Mouse (Mus musculus) midbrain, embryonic 12.5 days (tissue): ENCODE measurements around the gene Itgb1. TPM values are rescaled to one million over a fixed set of nuclear protein-coding genes. Genes with fewer than 3 reads are reported as not detected.

Experiments used
- ATAC-seq: fragments of 200-750 bp; cut with Nextera tagmentation; 2 replicates; pipeline ENCODE4 v1.8.0; 2017; ENCODE audit warnings: low read depth, moderate TSS enrichment, moderate library complexity; ENCODE audit not compliant: low FRiP score
- H3K27ac ChIP-seq: fragments of 300-500 bp; sonication (generic); replicated peaks from 2 replicates; pipeline ENCODE4 v1.5.1; 2016; ENCODE audit warnings: mild to moderate bottlenecking
- H3K27me3 ChIP-seq: fragments of 300-500 bp; sonication (generic); 2 replicates; pipeline ENCODE4 v1.6.1; 2016; ENCODE audit warnings: mild to moderate bottlenecking
- H3K36me3 ChIP-seq: fragments of 300-500 bp; sonication (generic); 2 replicates; pipeline ENCODE4 v1.6.1; 2016
- H3K4me1 ChIP-seq: fragments of 300-500 bp; sonication (generic); 2 replicates; pipeline ENCODE4 v1.6.1; 2016
- H3K4me2 ChIP-seq: fragments of 300-500 bp; sonication (generic); replicated peaks from 2 replicates; pipeline ENCODE4 v1.6.1; 2016; ENCODE audit warnings: mild to moderate bottlenecking, moderate library complexity
- H3K4me3 ChIP-seq: fragments of 300-500 bp; sonication (generic); 2 replicates; pipeline ENCODE4 v1.5.1; 2016; ENCODE audit warnings: mild to moderate bottlenecking
- H3K9ac ChIP-seq: fragments of 300-500 bp; sonication (generic); replicated peaks from 2 replicates; pipeline ENCODE4 v1.6.1; 2016; ENCODE audit warnings: mild to moderate bottlenecking, moderate library complexity
- H3K9me3 ChIP-seq: fragments of 300-500 bp; sonication (generic); 2 replicates; pipeline ENCODE4 v1.6.1; 2016; ENCODE audit warnings: mild to moderate bottlenecking
- WGBS: fragments of 180-500 bp; shearing (Covaris S2); methylation state at CpG from one replicate; pipeline ENCODE4 v1.1.7; 2016; 5-methylcytosine and 5-hydroxymethylcytosine counted together
- polyA plus RNA-seq: library from polyadenylated mRNA; unstranded; fragments of >200 nt; fragmentation: Nextera tagmentation; extraction: Ambion mirVana; gene quantifications from 2 replicates; pipeline ENCODE4 v1.2.1, GENCODE M21; 2016

Gene Itgb1
- 148 and 149 TPM in 2 replicates for polyA plus RNA-seq

GRCm38 (mm10) chr8:128685507-128686428 is at the start of gene Itgb1:
Gene Itgb1, plus strand, starts transcription at chr8:128685654.
- no peaks in the 10 kb centered on the region for H3K9me3 ChIP-seq
- H3K9ac ChIP-seq: peak within 1 kb of the TSS; percentile 94
- H3K4me1 ChIP-seq: peaks cover 19% of the 10 kb centered on the region
- peak within 1 kb of the TSS; percentile 59 for H3K4me2 ChIP-seq
- H3K27ac ChIP-seq: peak within 1 kb of the TSS; percentile 100
- no peaks in the 10 kb centered on the region for H3K27me3 ChIP-seq
- ATAC-seq: peak; percentile 94
- H3K4me3 ChIP-seq: peak within 1 kb of the TSS; percentile 90
- no peaks in the 10 kb centered on the region for H3K36me3 ChIP-seq
- under 1% methylated on average over 99 of the region's 113 CpGs for WGBS

GRCm38 (mm10) chr8:128643104-128643503 is 42.4 kb upstream of the Itgb1 start:
- Histone ChIP-seq H3K4me1 (no peaks in the 10 kb centered on the region), H3K9me3 (no peaks in the 10 kb centered on the region), H3K9ac (no peak overlapping the region), H3K4me2 (no peak overlapping the region), H3K27ac (no peak overlapping the region), H3K36me3 (no peaks in the 10 kb centered on the region), H3K27me3 (no peaks in the 10 kb centered on the region), H3K4me3 (no peak overlapping the region)
- ATAC-seq: no peak
- 81% methylated on average over 1 of the region's 1 CpGs for WGBS

GRCm38 (mm10) chr8:128645452-128645851 is 40.0 kb upstream of the Itgb1 start:
- H3K9me3 ChIP-seq: no peaks in the 10 kb centered on the region
- H3K27me3 ChIP-seq: no peaks in the 10 kb centered on the region
- H3K4me2 ChIP-seq: no peak overlapping the region
- no peaks in the 10 kb centered on the region for H3K36me3 ChIP-seq
- H3K4me3 ChIP-seq: no peak overlapping the region
- H3K4me1 ChIP-seq: no peaks in the 10 kb centered on the region
- H3K9ac ChIP-seq: no peak overlapping the region
- no peak for ATAC-seq
- no peak overlapping the region for H3K27ac ChIP-seq

- H3K27me3 ChIP-seq: no peaks in the 10 kb centered on the region
- ATAC-seq: no peak
- WGBS: 85% methylated on average over 5 of the region's 5 CpGs
- no peaks in the 10 kb centered on the region for H3K9me3 ChIP-seq
- H3K9ac ChIP-seq: no peak overlapping the region
- H3K27ac ChIP-seq: no peak overlapping the region
- no peak overlapping the region for H3K4me3 ChIP-seq
- H3K4me1 ChIP-seq: no peaks in the 10 kb centered on the region
- H3K36me3 ChIP-seq: no peaks in the 10 kb centered on the region
- no peak overlapping the region for H3K4me2 ChIP-seq
Observed at GRCm38 (mm10) chr8:128646456-128646855, 39.0 kb upstream of the Itgb1 start.

GRCm38 (mm10) chr8:128648071-128648470 is 37.4 kb upstream of the Itgb1 start:
- Histone ChIP-seq H3K4me3 (no peak overlapping the region), H3K27me3 (no peaks in the 10 kb centered on the region), H3K4me1 (no peaks in the 10 kb centered on the region), H3K9ac (no peak overlapping the region), H3K4me2 (no peak overlapping the region), H3K27ac (no peak overlapping the region), H3K9me3 (no peaks in the 10 kb centered on the region), H3K36me3 (no peaks in the 10 kb centered on the region)
- ATAC-seq: no peak

GRCm38 (mm10) chr8:128650331-128650855 is 35.1 kb upstream of the Itgb1 start:
- Histone ChIP-seq H3K36me3 (no peaks in the 10 kb centered on the region), H3K4me3 (no peak overlapping the region), H3K27ac (no peak overlapping the region), H3K4me2 (no peak overlapping the region), H3K27me3 (no peaks in the 10 kb centered on the region), H3K9ac (no peak overlapping the region), H3K9me3 (no peaks in the 10 kb centered on the region), H3K4me1 (peaks cover 16% of the 10 kb centered on the region)
- 95% methylated on average over 2 of the region's 2 CpGs for WGBS
- no peak for ATAC-seq

GRCm38 (mm10) chr8:128652399-128653109 is 32.9 kb upstream of the Itgb1 start:
- Histone ChIP-seq H3K27ac (no peak overlapping the region), H3K9ac (no peak overlapping the region), H3K4me1 (peaks cover 16% of the 10 kb centered on the region), H3K9me3 (no peaks in the 10 kb centered on the region), H3K27me3 (no peaks in the 10 kb centered on the region), H3K36me3 (no peaks in the 10 kb centered on the region), H3K4me2 (no peak overlapping the region), H3K4me3 (no peak overlapping the region)
- no peak for ATAC-seq
- WGBS: 47% methylated on average over 6 of the region's 6 CpGs

- Histone ChIP-seq H3K27ac (peak overlapping the region; percentile 69), H3K27me3 (no peaks in the 10 kb centered on the region), H3K36me3 (no peaks in the 10 kb centered on the region), H3K9ac (no peak overlapping the region), H3K4me1 (peaks cover 16% of the 10 kb centered on the region), H3K4me2 (peak overlapping the region; percentile 53), H3K4me3 (peak overlapping the region; percentile 24; the same call in 1 of the 2 replicates), H3K9me3 (peaks cover 6% of the 10 kb centered on the region; the same call in 1 of the 2 replicates)
- WGBS: 38% methylated on average over 5 of the region's 5 CpGs
- ATAC-seq: no peak
Observed at GRCm38 (mm10) chr8:128653642-128654364, 31.7 kb upstream of the Itgb1 start.

- 2% methylated on average over 15 of the region's 16 CpGs for WGBS
- Histone ChIP-seq H3K9me3 (peaks cover 6% of the 10 kb centered on the region; the same call in 1 of the 2 replicates), H3K4me3 (peak overlapping the region; percentile 24), H3K27ac (peak overlapping the region; percentile 69), H3K4me1 (peaks cover 16% of the 10 kb centered on the region), H3K4me2 (peak overlapping the region; percentile 53), H3K9ac (peak overlapping the region; percentile 16; the same call in 1 of the 2 replicates), H3K36me3 (no peaks in the 10 kb centered on the region), H3K27me3 (no peaks in the 10 kb centered on the region)
- ATAC-seq: peak; percentile 94
Observed at GRCm38 (mm10) chr8:128654365-128655099, 30.9 kb upstream of the Itgb1 start.

GRCm38 (mm10) chr8:128662144-128662543 is 23.3 kb upstream of the Itgb1 start:
- Histone ChIP-seq H3K4me1 (no peaks in the 10 kb centered on the region), H3K27ac (no peak overlapping the region), H3K9me3 (peaks cover 6% of the 10 kb centered on the region; the same call in 1 of the 2 replicates), H3K4me3 (no peak overlapping the region), H3K27me3 (no peaks in the 10 kb centered on the region), H3K9ac (no peak overlapping the region), H3K4me2 (no peak overlapping the region), H3K36me3 (no peaks in the 10 kb centered on the region)
- ATAC-seq: no peak
- WGBS: 77% methylated on average over 3 of the region's 3 CpGs

- Histone ChIP-seq H3K27ac (no peak overlapping the region), H3K9me3 (peaks cover 6% of the 10 kb centered on the region; the same call in 1 of the 2 replicates), H3K36me3 (no peaks in the 10 kb centered on the region), H3K27me3 (no peaks in the 10 kb centered on the region), H3K4me2 (no peak overlapping the region), H3K9ac (no peak overlapping the region), H3K4me3 (no peak overlapping the region), H3K4me1 (no peaks in the 10 kb centered on the region)
- 84% methylated on average over 2 of the region's 2 CpGs for whole genome bisulfite sequencing
- ATAC-seq: no peak
Observed at GRCm38 (mm10) chr8:128662696-128663095, 22.8 kb upstream of the Itgb1 start.
